Comparison of ENCODE assay signal across 25 mouse cellular contexts in genomic region chr3:7014345-7014973, GRCm38 (mm10).
A peak's percentile ranks its signal among the peaks of the same experiment; 100 is the strongest.
DNase-seq lines count a peak whose midpoint lies in the region; ATAC-seq and TF ChIP-seq lines count a peak whose summit lies in the region.
"Had no signal": no experiment of that assay in that cellular context is flagged by ENCODE, and none has a peak within 500 bp of the region (broad histone marks: within the 10 kb centered on the region; RNA-seq: fewer than 3 reads in every experiment).

No protein-coding gene starts in this region.

- no peaks in the 10 kb centered on the region for H3K27me3 ChIP-seq in forebrain, embryonic 15.5 days
- H3K27me3 ChIP-seq in forebrain, embryonic 12.5 days: no peaks in the 10 kb centered on the region
- no peaks in the 10 kb centered on the region for H3K27me3 ChIP-seq in midbrain, embryonic 11.5 days (ENCODE audit: control insufficient read depth, insufficient read depth, low read length)
- H3K27me3 ChIP-seq in midbrain, postnatal 0 days (ENCODE audit: insufficient read depth, low read length): no peaks in the 10 kb centered on the region
- no peaks in the 10 kb centered on the region for H3K27me3 ChIP-seq in CH12.LX (replicated peaks)
- H3K27me3 ChIP-seq: embryonic facial prominence, embryonic 15.5 days; heart, embryonic 12.5 days; hindbrain, embryonic 12.5 days; intestine, embryonic 15.5 days had no signal

- in situ Hi-C loops in CH12.LX (cut with MboI; ENCODE audit: low pct_ligation_motif_present, low pct_unique_long_range_greater_than_20kb, low sequenced_read_pairs): no loop called here

- peak; percentile 83 for DNase-seq in midbrain, embryonic 11.5 days (ENCODE audit: low spot score, missing footprints)
- no peak for DNase-seq in midbrain, postnatal 0 days (ENCODE audit: low spot score)
- peak; percentile 86 for DNase-seq in CH12.LX (ENCODE audit: extremely low read depth)
- peak; percentile 30 for DNase-seq in brain, embryonic 14.5 days (ENCODE audit: low read depth)
- DNase-seq in lung, adult 18-20 months: no peak
- DNase-seq in urinary bladder, postnatal 25 days (ENCODE audit: low spot score): no peak
- DNase-seq: adrenal gland, adult 2 months; adrenal gland, postnatal 36 days; cerebellum, adult 11 months; cerebellum, adult 8-10 months; cerebellum, postnatal 14 days; embryo, embryonic 11 days; gastrocnemius, adult 2 months; gastrocnemius, postnatal 25 days; kidney, adult 18-20 months had no signal

- H3K79me2 ChIP-seq in CH12.LX (replicated peaks; ENCODE audit: control insufficient read depth, extremely low read depth, insufficient read depth, poor library complexity, severe bottlenecking): no peaks in the 10 kb centered on the region

- H3K9ac ChIP-seq in forebrain, embryonic 15.5 days (replicated peaks): no peak overlapping the region
- H3K9ac ChIP-seq in forebrain, embryonic 12.5 days: no peak overlapping the region
- no peak overlapping the region for H3K9ac ChIP-seq in midbrain, embryonic 11.5 days (ENCODE audit: low read length)
- no peak overlapping the region for H3K9ac ChIP-seq in midbrain, postnatal 0 days (replicated peaks; ENCODE audit: low read length, poor library complexity, severe bottlenecking)
- H3K9ac ChIP-seq in CH12.LX (ENCODE audit: insufficient read depth, low read depth): no peak overlapping the region
- H3K9ac ChIP-seq: embryonic facial prominence, embryonic 15.5 days; heart, embryonic 12.5 days; hindbrain, embryonic 12.5 days; intestine, embryonic 15.5 days had no signal

- no peaks in the 10 kb centered on the region; the same call in 1 of the 2 replicates for H3K4me1 ChIP-seq in forebrain, embryonic 15.5 days
- peaks cover 16% of the 10 kb centered on the region; the same call in 1 of the 2 replicates for H3K4me1 ChIP-seq in forebrain, embryonic 12.5 days
- H3K4me1 ChIP-seq in midbrain, embryonic 11.5 days (ENCODE audit: control insufficient read depth, insufficient read depth, low read length): peaks cover 6% of the 10 kb centered on the region
- H3K4me1 ChIP-seq in midbrain, postnatal 0 days (ENCODE audit: insufficient read depth, low read length): no peaks in the 10 kb centered on the region
- H3K4me1 ChIP-seq in CH12.LX (ENCODE audit: control insufficient read depth in 1 of 2, insufficient read depth in 2 of 2): peaks cover 2 to 29% of the 10 kb centered on the region in 2 experiments; a peak in 3 of 4 replicates
- H3K4me1 ChIP-seq: embryonic facial prominence, embryonic 15.5 days; heart, embryonic 12.5 days; intestine, embryonic 15.5 days had no signal

- 25% methylated on average over 7 of the region's 7 CpGs for WGBS in forebrain, embryonic 15.5 days
- WGBS in forebrain, embryonic 12.5 days: 29% methylated on average over 7 of the region's 7 CpGs
- 42% methylated on average over 7 of the region's 7 CpGs for WGBS in midbrain, embryonic 11.5 days
- WGBS in midbrain, postnatal 0 days: 32% methylated on average over 7 of the region's 7 CpGs

- TF ChIP-seq POLR2A in CH12.LX (IDR thresholded peaks at IDR 0.05; ENCODE audit: low read depth, low read length): no peak
- no peak for TF ChIP-seq POLR2A in brain, embryonic 14.5 days (IDR thresholded peaks at IDR 0.05; ENCODE audit: borderline replicate concordance, extremely low read depth, insufficient read depth, insufficient read length, poor library complexity, severe bottlenecking)

- no peak for TF ChIP-seq CTCF in midbrain, postnatal 0 days (IDR thresholded peaks at IDR 0.05)
- TF ChIP-seq CTCF in CH12.LX (conservative IDR thresholded peaks at IDR 0.05 in 1 of 2, IDR thresholded peaks at IDR 0.05 in 1 of 2; ENCODE audit: low read depth in 2 of 2, low read length in 2 of 2): no peak
- TF ChIP-seq CTCF in brain, embryonic 14.5 days (IDR thresholded peaks at IDR 0.05; ENCODE audit: borderline replicate concordance, extremely low read depth, insufficient read depth, insufficient read length): no peak

- 0 out of 2 replicates have a peak, but pooled peaks have one; percentile 28 for ATAC-seq in forebrain, embryonic 15.5 days (replicated peaks)
- no peak for ATAC-seq in forebrain, embryonic 12.5 days (ENCODE audit: low FRiP score)
- ATAC-seq in midbrain, embryonic 11.5 days (ENCODE audit: low FRiP score): no peak
- ATAC-seq in midbrain, postnatal 0 days (ENCODE audit: low FRiP score): no peak
- ATAC-seq: activated CD4-positive, CD25-positive, alpha-beta regulatory T cell, adult 4 months; intestine, embryonic 15.5 days; Patski had no signal

- peak; percentile 90 for TF ChIP-seq EP300 in CH12.LX (IDR thresholded peaks at IDR 0.05; ENCODE audit: low read length)

- dilution Hi-C loops in CH12.LX (cut with MboI; ENCODE audit: extremely low pct_ligation_motif_present, extremely low pct_unique_long_range_greater_than_20kb, low sequenced_read_pairs): no loop called here

- H3K4me3 ChIP-seq in forebrain, embryonic 15.5 days: no peak overlapping the region
- H3K4me3 ChIP-seq in forebrain, embryonic 12.5 days (replicated peaks): no peak overlapping the region
- no peak overlapping the region for H3K4me3 ChIP-seq in midbrain, embryonic 11.5 days (ENCODE audit: low read depth, low read length)
- H3K4me3 ChIP-seq in midbrain, postnatal 0 days (ENCODE audit: low read depth, low read length): no peak overlapping the region
- H3K4me3 ChIP-seq in CH12.LX (replicated peaks in 1 of 3; ENCODE audit: low read depth in 2 of 3, low read length in 2 of 3, poor library complexity in 1 of 3): no peak overlapping the region
- H3K4me3 ChIP-seq: embryonic facial prominence, embryonic 15.5 days; erythroblast, embryonic 14.5 days; gastrocnemius, adult 2 months; heart, embryonic 12.5 days; hindbrain, embryonic 12.5 days; intestine, embryonic 15.5 days had no signal

- no peak overlapping the region for H3K4me2 ChIP-seq in forebrain, embryonic 15.5 days (replicated peaks)
- no peak overlapping the region for H3K4me2 ChIP-seq in forebrain, embryonic 12.5 days
- no peak overlapping the region for H3K4me2 ChIP-seq in midbrain, embryonic 11.5 days
- no peak overlapping the region for H3K4me2 ChIP-seq in midbrain, postnatal 0 days (ENCODE audit: low read depth, low read length, poor library complexity, severe bottlenecking)
- peak overlapping the region; percentile 67; the same call in 1 of the 2 replicates for H3K4me2 ChIP-seq in CH12.LX (ENCODE audit: insufficient read depth, low read depth, poor library complexity, severe bottlenecking)
- H3K4me2 ChIP-seq: embryonic facial prominence, embryonic 15.5 days; heart, embryonic 12.5 days; hindbrain, embryonic 12.5 days; intestine, embryonic 15.5 days had no signal

- no peaks in the 10 kb centered on the region for H3K36me3 ChIP-seq in forebrain, embryonic 15.5 days
- no peaks in the 10 kb centered on the region for H3K36me3 ChIP-seq in forebrain, embryonic 12.5 days (replicated peaks)
- H3K36me3 ChIP-seq in midbrain, embryonic 11.5 days (ENCODE audit: control insufficient read depth, insufficient read depth, low read length): no peaks in the 10 kb centered on the region
- H3K36me3 ChIP-seq in midbrain, postnatal 0 days (ENCODE audit: insufficient read depth, low read length): no peaks in the 10 kb centered on the region
- no peaks in the 10 kb centered on the region for H3K36me3 ChIP-seq in CH12.LX (replicated peaks in 1 of 2; ENCODE audit: control insufficient read depth in 1 of 2, insufficient read depth in 1 of 2, low read length in 1 of 2)
- H3K36me3 ChIP-seq: embryonic facial prominence, embryonic 15.5 days; G1E; heart, embryonic 12.5 days; hindbrain, embryonic 12.5 days; intestine, embryonic 15.5 days had no signal

- H3K27ac ChIP-seq in forebrain, embryonic 15.5 days (replicated peaks): no peak overlapping the region
- no peak overlapping the region for H3K27ac ChIP-seq in forebrain, embryonic 12.5 days
- no peak overlapping the region for H3K27ac ChIP-seq in midbrain, embryonic 11.5 days (ENCODE audit: low read depth, low read length)
- no peak overlapping the region for H3K27ac ChIP-seq in midbrain, postnatal 0 days (ENCODE audit: low read depth, low read length)
- no peak overlapping the region for H3K27ac ChIP-seq in CH12.LX (ENCODE audit: insufficient read depth, low read depth)
- H3K27ac ChIP-seq: embryonic facial prominence, embryonic 15.5 days; gastrocnemius, adult 2 months; hindbrain, embryonic 12.5 days; intestine, embryonic 15.5 days had no signal

- TF ChIP-seq RAD21 in CH12.LX (IDR thresholded peaks at IDR 0.05; ENCODE audit: low read depth, low read length): no peak

- H3K9me3 ChIP-seq in forebrain, embryonic 15.5 days: no peaks in the 10 kb centered on the region
- H3K9me3 ChIP-seq in forebrain, embryonic 12.5 days: no peaks in the 10 kb centered on the region
- no peaks in the 10 kb centered on the region for H3K9me3 ChIP-seq in midbrain, embryonic 11.5 days (ENCODE audit: control insufficient read depth, low read length)
- no peaks in the 10 kb centered on the region for H3K9me3 ChIP-seq in midbrain, postnatal 0 days (ENCODE audit: low read length)
- H3K9me3 ChIP-seq in CH12.LX (replicated peaks; ENCODE audit: low read length): no peaks in the 10 kb centered on the region
- H3K9me3 ChIP-seq: embryonic facial prominence, embryonic 15.5 days; G1E; heart, embryonic 12.5 days; hindbrain, embryonic 12.5 days; intestine, embryonic 15.5 days had no signal

TF ChIP-seq in CH12.LX, 34 proteins besides CTCF, POLR2A, EP300 and RAD21:
- TF ChIP-seq MAX (IDR thresholded peaks at IDR 0.05; ENCODE audit: low read length) (no peak), MEF2A (IDR thresholded peaks at IDR 0.05; ENCODE audit: borderline replicate concordance, low read depth, low read length) (peak; percentile 65), ZC3H11A (IDR thresholded peaks at IDR 0.05; ENCODE audit: low read depth, low read length) (no peak), SIN3A (IDR thresholded peaks at IDR 0.05; ENCODE audit: low read length) (no peak; the same call in 1 of the 2 replicates), CHD1 (IDR thresholded peaks at IDR 0.05; ENCODE audit: low read depth, low read length) (no peak), NRF1 (IDR thresholded peaks at IDR 0.05; ENCODE audit: low read depth, low read length) (no peak), MYC (IDR thresholded peaks at IDR 0.05; ENCODE audit: low read depth, low read length) (0 out of 2 replicates have a peak, but pooled peaks have one; percentile 47), IRF4 (IDR thresholded peaks at IDR 0.05; ENCODE audit: low read depth, low read length) (peak; percentile 55; the same call in 1 of the 2 replicates), ELF1 (IDR thresholded peaks at IDR 0.05; ENCODE audit: low read depth, low read length) (0 out of 2 replicates have a peak, but pooled peaks have one; percentile 16), ZNF384 (IDR thresholded peaks at IDR 0.05; ENCODE audit: low read depth, low read length) (peak; percentile 97), POLR2AphosphoS2 (IDR thresholded peaks at IDR 0.05; ENCODE audit: low read depth, low read length) (no peak), MAFK (IDR thresholded peaks at IDR 0.05; ENCODE audit: insufficient replicate concordance, low read length) (0 out of 2 replicates have a peak, but pooled peaks have one; percentile 41), JUND (conservative IDR thresholded peaks at IDR 0.05; ENCODE audit: low read depth, low read length) (peak; percentile 38; the same call in 1 of the 2 replicates), TBP (conservative IDR thresholded peaks at IDR 0.05; ENCODE audit: low read depth, low read length) (0 out of 2 replicates have a peak, but pooled peaks have one; percentile 32)
TF ChIP-seq in CH12.LX: peak in this region for 8.

Comparison
In these comparisons a context has a peak if more than half of its experiments do, and no peak if none do; other contexts are left out.
1. DNase-seq: peak in midbrain, embryonic 11.5 days (single experiment), CH12.LX (single experiment) and brain, embryonic 14.5 days (single experiment); none in midbrain, postnatal 0 days (single experiment), lung, adult 18-20 months (0 of 2) and urinary bladder, postnatal 25 days (single experiment).